Mouse (Mus musculus): ENCODE measurements around the gene Katnb1.

DNA sequence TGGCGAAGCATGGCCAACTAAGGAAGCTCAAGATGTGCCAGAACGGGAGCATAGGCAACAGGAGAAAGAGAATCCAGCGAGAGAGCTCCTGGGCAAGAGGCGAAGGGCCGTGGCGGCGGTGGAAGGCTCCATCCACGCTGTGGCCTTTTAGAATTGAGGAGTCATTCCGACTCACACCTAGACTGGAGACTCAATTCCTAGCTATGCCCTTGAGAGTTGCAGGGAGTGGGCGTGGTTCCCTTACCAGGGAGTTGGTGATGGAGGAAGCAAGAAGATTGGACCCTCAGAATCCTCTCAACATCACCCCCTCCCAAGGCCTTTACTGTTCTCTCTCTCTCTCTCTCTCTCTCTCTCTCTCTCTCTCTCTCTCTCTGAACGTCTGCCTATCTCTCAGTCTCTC is 664 bp downstream of the Katnb1 start:
- no peak for TF ChIP-seq CTCF (IDR thresholded peaks at IDR 0.05; ENCODE audit: extremely low read depth, insufficient read length, insufficient replicate concordance, low read depth, low read length)
- TF ChIP-seq POLR2A (IDR thresholded peaks at IDR 0.05; ENCODE audit: low read depth, low read length) = no peak

All from small intestine, adult 2 months (tissue).